Mouse (Mus musculus): ENCODE measurements around the gene Ei24. TPM values are rescaled to one million over a fixed set of nuclear protein-coding genes. Genes with fewer than 3 reads are reported as not detected.

Ei24 gene
- 32.6 and 40.6 TPM in 2 replicates for polyA plus RNA-seq (2015; fragmentation: Nextera tagmentation; extraction: Ambion mirVana)

GRCm38 (mm10) chr9:36796781-36797555 lies at the start of gene Ei24:
TSS of gene Ei24 (minus strand) at chr9:36797393.

GRCm38 (mm10) chr9:36821644-36822000 lies 24.4 kb upstream of the Ei24 start, which contains the start of gene Fez1:
TSS of gene Fez1 (plus strand) at chr9:36821864.

GRCm38 (mm10) chr9:36767203-36768143 lies 29.7 kb downstream of the Ei24 start, which contains the start of gene Stt3a:
TSS of gene Stt3a (minus strand) at chr9:36767679.

Other genes starting within 250 kb of the Ei24 start
- not detected in 2 replicates for gene Gm17689, start 214.8 kb downstream of the Ei24 start, polyA plus RNA-seq (2015; fragmentation: Nextera tagmentation; extraction: Ambion mirVana)
- not detected in 2 replicates for gene A630095E13Rik, start 154.0 kb downstream of the Ei24 start, polyA plus RNA-seq (2015; fragmentation: Nextera tagmentation; extraction: Ambion mirVana)
- 0.04 TPM in 1 of 2 replicates, not detected in the other for gene Acrv1, start 104.2 kb downstream of the Ei24 start, polyA plus RNA-seq (2015; fragmentation: Nextera tagmentation; extraction: Ambion mirVana)
- gene Chek1, start 70.3 kb downstream of the Ei24 start, polyA plus RNA-seq (2015; fragmentation: Nextera tagmentation; extraction: Ambion mirVana), result 23.0 and 24.6 TPM in 2 replicates
- 115 and 117 TPM in 2 replicates for gene Stt3a, start 29.7 kb downstream of the Ei24 start, polyA plus RNA-seq (2015; fragmentation: Nextera tagmentation; extraction: Ambion mirVana)
- gene Fez1, start 24.5 kb upstream of the Ei24 start, polyA plus RNA-seq (2015; fragmentation: Nextera tagmentation; extraction: Ambion mirVana), result 0.39 and 0.83 TPM in 2 replicates